Mouse (Mus musculus) gastrocnemius, adult 2 months (tissue): ENCODE results near the gene Iglon5. TPM values are rescaled to one million over a fixed set of nuclear protein-coding genes. Genes with fewer than 3 reads are reported as not detected.
A peak's percentile ranks its signal among the peaks of the same experiment; 100 is the strongest.

Source experiments
- DNase-seq: peaks from one replicate; pipeline ENCODE4 v3.0.0; 2022
- H3K27ac ChIP-seq: fragments of 200-600 bp; 2 replicates; pipeline ENCODE4 v1.8.1; 2022; ENCODE audit warnings: mild to moderate bottlenecking
- H3K4me3 ChIP-seq: fragments of 200-600 bp; 2 replicates; pipeline ENCODE4 v1.8.1; 2022; ENCODE audit warnings: mild to moderate bottlenecking, moderate library complexity
- CTCF ChIP-seq: fragments of 200-600 bp; IDR thresholded peaks from 2 replicates; pipeline ENCODE4 v1.8.1; 2022; ENCODE audit warnings: antibody characterized with exemption, mild to moderate bottlenecking, moderate library complexity
- intact Hi-C: fragments of 180-260 bp; cut with DNase I; formaldehyde crosslinking; loops from one replicate; pipeline ENCODE4 v1.15.1; 2025
- long read RNA-seq, 2 experiments: library from polyadenylated mRNA; stranded (forward); transcript quantifications; one replicate each; pipeline ENCODE4 v2.0.0; 2021
- total RNA-seq, 2 experiments: library from RNA; stranded (reverse); gene quantifications; 2 replicates each; pipeline ENCODE4 v1.2.3; 2021

Gene Iglon5
- under 1 TPM; 0.20 to 0.28 TPM for total RNA-seq
- long read RNA-seq, experiment 1, result 0 reads
- long read RNA-seq, experiment 2, result 0 reads

GRCm38 (mm10) chr7:43489631-43490125 lies at the start of gene Iglon5:
Gene Iglon5 (minus strand): TSS chr7:43490075.
- intact Hi-C loops, result no loop called here

GRCm38 (mm10) chr7:43538524-43538923 lies 48.6 kb upstream of the Iglon5 start:
- Histone ChIP-seq H3K4me3 (no peak overlapping the region), H3K27ac (no peak overlapping the region)
- intact Hi-C loops, result no loop called here
- no peak for DNase-seq
- TF ChIP-seq CTCF, result no peak

More at GRCm38 (mm10) chr7:43489631-43490125, at the start of gene Iglon5:
- DNase-seq, result no peak
- TF ChIP-seq CTCF, result no peak
- H3K27ac ChIP-seq, result no peak within 1 kb of the TSS
- H3K4me3 ChIP-seq, result peak within 1 kb of the TSS; percentile 62

GRCm38 (mm10) chr7:43532936-43533505 lies 43.1 kb upstream of the Iglon5 start:
- H3K4me3 ChIP-seq, result peak overlapping the region; percentile 46
- no peak for DNase-seq
- TF ChIP-seq CTCF, result no peak
- intact Hi-C loops, result no loop called here
- peak overlapping the region; percentile 20; the same call in 1 of the 2 replicates for H3K27ac ChIP-seq

GRCm38 (mm10) chr7:43530216-43530785 lies 40.4 kb upstream of the Iglon5 start:
- Histone ChIP-seq H3K4me3 (no peak overlapping the region), H3K27ac (no peak overlapping the region)
- intact Hi-C loops, result no loop called here
- TF ChIP-seq CTCF, result no peak
- no peak for DNase-seq

GRCm38 (mm10) chr7:43525313-43525712 lies 35.4 kb upstream of the Iglon5 start:
- no peak for DNase-seq
- Histone ChIP-seq H3K27ac (no peak overlapping the region), H3K4me3 (no peak overlapping the region)
- peak; percentile 30 for TF ChIP-seq CTCF
- intact Hi-C loops, result no loop called here

- H3K4me3 ChIP-seq, result no peak overlapping the region
- DNase-seq, result no peak
- TF ChIP-seq CTCF, result no peak
- H3K27ac ChIP-seq, result no peak overlapping the region
- intact Hi-C loops, result no loop called here
Measured at GRCm38 (mm10) chr7:43522776-43523175, 32.9 kb upstream of the Iglon5 start.

GRCm38 (mm10) chr7:43518341-43518740 lies 28.5 kb upstream of the Iglon5 start:
- no peak for DNase-seq
- intact Hi-C loops, result no loop called here
- H3K4me3 ChIP-seq, result no peak overlapping the region
- TF ChIP-seq CTCF, result no peak
- no peak overlapping the region for H3K27ac ChIP-seq

- Histone ChIP-seq H3K4me3 (no peak overlapping the region), H3K27ac (no peak overlapping the region)
- intact Hi-C loops, result no loop called here
- DNase-seq, result no peak
- no peak for TF ChIP-seq CTCF
Measured at GRCm38 (mm10) chr7:43515076-43515475, 25.2 kb upstream of the Iglon5 start.

GRCm38 (mm10) chr7:43512519-43512918 lies 22.6 kb upstream of the Iglon5 start:
- no peak for TF ChIP-seq CTCF
- no peak overlapping the region for H3K27ac ChIP-seq

GRCm38 (mm10) chr7:43511707-43512478 lies 22.0 kb upstream of the Iglon5 start:
- no peak for TF ChIP-seq CTCF
- intact Hi-C loops, result no loop called here
- Histone ChIP-seq H3K27ac (no peak overlapping the region), H3K4me3 (no peak overlapping the region)
- no peak for DNase-seq

More at GRCm38 (mm10) chr7:43512519-43512918, 22.6 kb upstream of the Iglon5 start:
- no peak overlapping the region for H3K4me3 ChIP-seq
- no peak for DNase-seq
- intact Hi-C loops, result no loop called here

GRCm38 (mm10) chr7:43495343-43496021 lies 5.6 kb upstream of the Iglon5 start:
- no peak overlapping the region for H3K4me3 ChIP-seq
- intact Hi-C loops, result no loop called here
- no peak overlapping the region for H3K27ac ChIP-seq
- no peak for DNase-seq
- peak; percentile 51 for TF ChIP-seq CTCF

- DNase-seq, result no peak
Measured at GRCm38 (mm10) chr7:43490861-43491260, 986 bp upstream of the Iglon5 start.

More at GRCm38 (mm10) chr7:43490861-43491260, 986 bp upstream of the Iglon5 start:
- H3K4me3 ChIP-seq, result no peak overlapping the region
- no peak for TF ChIP-seq CTCF
- intact Hi-C loops, result no loop called here
- H3K27ac ChIP-seq, result no peak overlapping the region
